Mouse (Mus musculus) MEL (cell line): ENCODE results near the gene Olfr128.

Source experiments
- CTCF ChIP-seq, 3 experiments: IDR thresholded peaks in 2 of 3; conservative IDR thresholded peaks in 1 of 3; 2 replicates each; pipeline ENCODE4 v1.5.1; 2011 to 2012; ENCODE audit warnings: low read length in 3 of 3, low read depth in 2 of 3, mild to moderate bottlenecking in 2 of 3, improper control_type of control experiment in 1 of 3, inconsistent platforms in 1 of 3, mixed read lengths in 1 of 3, moderate library complexity in 1 of 3; ENCODE audit not compliant: control insufficient read depth in 1 of 3, insufficient read depth in 1 of 3, poor library complexity in 1 of 3, severe bottlenecking in 1 of 3
- EP300 ChIP-seq, 2 experiments: IDR thresholded peaks; 2 replicates each; pipeline ENCODE4 v1.6.1; 2011; ENCODE audit warnings: improper control_type of control experiment in 2 of 2, low read length in 2 of 2, low read depth in 1 of 2, mild to moderate bottlenecking in 1 of 2
- GATA1 ChIP-seq: IDR thresholded peaks from 2 replicates; pipeline ENCODE4 v1.6.1; 2011; ENCODE audit warnings: low read depth, low read length, improper control_type of control experiment
- JUND ChIP-seq: IDR thresholded peaks from 2 replicates; pipeline ENCODE4 v1.6.1; 2011; ENCODE audit warnings: low read depth, mild to moderate bottlenecking, improper control_type of control experiment, low read length
- MXI1 ChIP-seq: IDR thresholded peaks from 2 replicates; pipeline ENCODE4 v1.6.1; 2011; ENCODE audit warnings: mild to moderate bottlenecking, low read depth, low read length, improper control_type of control experiment
- NELFE ChIP-seq: IDR thresholded peaks from 2 replicates; pipeline ENCODE4 v1.6.1; 2011; ENCODE audit warnings: low read depth, low read length, improper control_type of control experiment
- POLR2A ChIP-seq, 2 experiments: IDR thresholded peaks; 2 replicates each; pipeline ENCODE4 v1.6.1; 2011 to 2012; ENCODE audit warnings: low read length in 2 of 2, mild to moderate bottlenecking in 2 of 2, control low read depth in 1 of 2, improper control_type of control experiment in 1 of 2, low read depth in 1 of 2, moderate library complexity in 1 of 2; ENCODE audit not compliant: control insufficient read depth in 1 of 2, insufficient read depth in 1 of 2, poor library complexity in 1 of 2
- SMC3 ChIP-seq: IDR thresholded peaks from 2 replicates; pipeline ENCODE4 v1.6.1; 2011; ENCODE audit warnings: low read depth, low read length, improper control_type of control experiment
- TAL1 ChIP-seq: IDR thresholded peaks from 2 replicates; pipeline ENCODE4 v1.6.1; 2012; ENCODE audit warnings: mild to moderate bottlenecking, inconsistent platforms, low read length, moderate library complexity, mixed read lengths
- USF1 ChIP-seq: IDR thresholded peaks from 2 replicates; pipeline ENCODE4 v1.6.1; 2014; ENCODE audit warnings: low read depth, mild to moderate bottlenecking, inconsistent platforms, low read length, improper control_type of control experiment, moderate library complexity
- ZKSCAN1 ChIP-seq: IDR thresholded peaks from 2 replicates; pipeline ENCODE4 v1.6.1; 2012; ENCODE audit warnings: low read depth, mild to moderate bottlenecking, inconsistent platforms, low read length, improper control_type of control experiment, moderate library complexity

- TF ChIP-seq POLR2A (IDR thresholded peaks at IDR 0.05; ENCODE audit: control insufficient read depth in 1 of 2, insufficient read depth in 1 of 2, low read depth in 1 of 2, low read length in 2 of 2, poor library complexity in 1 of 2) = no peak
- TF ChIP-seq NELFE = no peak
- no peak for TF ChIP-seq SMC3
- no peak for TF ChIP-seq EP300 (IDR thresholded peaks at IDR 0.05; ENCODE audit: low read depth in 1 of 2, low read length in 2 of 2)
- TF ChIP-seq CTCF (IDR thresholded peaks at IDR 0.05 in 2 of 3, conservative IDR thresholded peaks at IDR 0.05 in 1 of 3; ENCODE audit: control insufficient read depth in 1 of 3, insufficient read depth in 1 of 3, low read depth in 2 of 3, low read length in 3 of 3, poor library complexity in 1 of 3, severe bottlenecking in 1 of 3) = no peak
- no peak for TF ChIP-seq JUND
- no peak for TF ChIP-seq GATA1
- no peak for TF ChIP-seq MXI1
- no peak for TF ChIP-seq USF1
- TF ChIP-seq ZKSCAN1 = no peak
- TF ChIP-seq TAL1 = no peak
Observed at GRCm38 (mm10) chr17:37973591-37973990, 53.2 kb downstream of the Olfr128 start.
